Mouse (Mus musculus): ENCODE results near the gene Iqcj.

DNA sequence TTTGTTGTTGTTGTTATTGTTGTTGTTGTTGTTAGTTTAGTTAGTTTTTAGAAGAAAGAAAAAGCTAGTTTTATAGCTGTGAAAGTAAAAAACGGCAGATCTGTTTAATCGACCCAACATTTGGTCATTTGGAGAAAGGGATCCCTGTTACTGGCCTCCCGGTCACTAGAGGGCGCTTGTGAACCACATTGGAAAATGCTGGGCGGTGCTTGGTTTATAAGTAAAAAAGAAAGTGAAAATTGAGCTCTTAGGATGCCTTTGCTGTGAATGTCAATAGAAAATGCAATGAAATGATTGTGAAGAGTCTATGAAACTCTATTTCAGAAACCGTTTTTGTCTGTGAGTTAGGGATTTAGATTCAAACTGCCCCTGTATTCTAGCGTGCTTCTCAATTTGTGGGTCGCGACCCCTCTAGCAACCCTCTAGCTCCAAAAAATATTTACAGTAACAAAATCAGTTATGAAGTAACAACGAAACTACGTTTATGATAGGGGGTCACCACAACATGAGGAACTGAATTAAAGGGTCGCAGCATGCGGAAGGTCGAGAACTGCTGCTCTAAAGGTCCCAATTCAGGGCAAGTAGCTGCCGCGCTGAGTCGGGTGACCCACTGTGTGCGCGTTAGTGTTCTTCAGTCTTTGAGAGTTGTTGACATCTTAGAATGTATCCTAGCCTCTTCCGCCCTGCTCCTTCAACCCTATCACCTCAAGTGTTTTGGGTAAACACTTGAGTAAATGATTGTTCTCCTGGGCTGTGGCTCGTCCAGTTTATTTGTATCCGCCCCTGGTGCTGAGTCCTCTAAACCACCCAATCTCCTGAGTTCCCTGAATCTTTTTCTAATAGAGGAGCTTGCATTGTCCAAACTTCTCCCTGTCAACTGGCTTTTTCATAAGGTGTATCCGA, 164.6 kb downstream of the Iqcj start:
- TF ChIP-seq CTCF (IDR thresholded peaks at IDR 0.05; ENCODE audit: low read depth, low read length) (no peak; the same call in 1 of the 2 replicates), GATA2 (IDR thresholded peaks at IDR 0.05; ENCODE audit: borderline replicate concordance, low read depth, low read length) (no peak), POLR2AphosphoS5 (IDR thresholded peaks at IDR 0.05; ENCODE audit: insufficient replicate concordance, low read depth, low read length) (no peak), TAL1 (conservative IDR thresholded peaks at IDR 0.05; ENCODE audit: low read depth, low read length) (no peak)

All from G1E (cell line).